Mouse (Mus musculus) MEL (cell line): ENCODE data around the gene Gm3238.
A peak's percentile ranks its signal among the peaks of the same experiment; 100 is the strongest.

Experiments
- KAT2A ChIP-seq: conservative IDR thresholded peaks from 2 replicates; pipeline ENCODE4 v1.6.1; 2012; ENCODE audit warnings: low read depth, low read length, improper control_type of control experiment, inconsistent platforms
- MAX ChIP-seq: IDR thresholded peaks from 2 replicates; pipeline ENCODE4 v1.6.1; 2011; ENCODE audit warnings: low read length, improper control_type of control experiment
- RAD21 ChIP-seq: IDR thresholded peaks from 2 replicates; pipeline ENCODE4 v1.6.1; 2011; ENCODE audit warnings: mild to moderate bottlenecking, low read depth, low read length, improper control_type of control experiment
- USF1 ChIP-seq: IDR thresholded peaks from 2 replicates; pipeline ENCODE4 v1.6.1; 2014; ENCODE audit warnings: low read depth, mild to moderate bottlenecking, inconsistent platforms, low read length, improper control_type of control experiment, moderate library complexity

GRCm38 (mm10) chr10:77728280-77728679 lies 42.8 kb downstream of the Gm3238 start:
- no peak for TF ChIP-seq USF1
- no peak for TF ChIP-seq KAT2A
- TF ChIP-seq MAX: no peak
- TF ChIP-seq RAD21: peak; percentile 14
